Mouse (Mus musculus): ENCODE measurements at regions not wholly inside any gene's neighbourhood (a gene's known extent, or its start where the extent isn't known, plus 50 kb on each side); places are given as distances from the start of the nearest gene placed in this dataset.

DNA sequence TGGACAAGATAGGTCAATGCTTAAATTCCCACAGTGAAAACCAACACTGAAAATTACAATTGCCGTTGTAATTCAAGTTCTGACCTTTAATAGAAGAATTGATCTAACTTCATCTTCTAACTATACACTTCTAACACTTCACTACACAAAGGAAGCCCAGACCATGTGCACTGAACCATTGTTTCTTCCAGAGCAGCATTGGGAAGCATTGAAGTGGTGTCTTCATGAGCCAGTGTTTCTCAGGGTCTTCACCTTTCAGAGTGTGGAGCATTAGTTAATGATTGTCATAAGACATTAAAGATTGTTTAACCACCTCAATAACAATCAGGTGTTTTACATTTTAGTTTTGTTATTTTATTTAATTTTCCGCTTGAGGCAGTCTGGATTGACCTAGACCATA lies 61.0 kb downstream of the Gm10192 start:
- no peak for TF ChIP-seq CTCF (IDR thresholded peaks at IDR 0.05; ENCODE audit: low read depth)
- TF ChIP-seq EP300 (optimal IDR thresholded peaks at IDR 0.05): no peak

Measured in stomach, postnatal 0 days (tissue).